Mouse (Mus musculus) olfactory bulb, adult 2 months (tissue): Measurements from ENCODE around the gene Asb16. TPM values are rescaled to one million over a fixed set of nuclear protein-coding genes. Genes with fewer than 3 reads are reported as not detected.

Experiments
- H3K27ac ChIP-seq: fragments of 200-500 bp; 2 replicates; pipeline ENCODE4 v1.5.1; 2012; ENCODE audit warnings: low read depth, low read length; ENCODE audit not compliant: insufficient read depth
- H3K4me1 ChIP-seq: fragments of 200-500 bp; 2 replicates; pipeline ENCODE4 v1.6.1; 2012; ENCODE audit warnings: low read length; ENCODE audit not compliant: control insufficient read depth, insufficient read depth
- H3K4me3 ChIP-seq: fragments of 200-500 bp; 2 replicates; pipeline ENCODE4 v1.5.1; 2012; ENCODE audit warnings: mild to moderate bottlenecking, low read depth, low read length, moderate library complexity; ENCODE audit not compliant: insufficient read depth
- CTCF ChIP-seq: fragments of 200-500 bp; IDR thresholded peaks from 2 replicates; pipeline ENCODE4 v1.5.1; 2012; ENCODE audit warnings: low read depth, mild to moderate bottlenecking, low read length, moderate library complexity; ENCODE audit not compliant: insufficient read depth
- POLR2A ChIP-seq: fragments of 200-500 bp; IDR thresholded peaks from 2 replicates; pipeline ENCODE4 v1.6.1; 2012; ENCODE audit warnings: mild to moderate bottlenecking, low read depth, low read length, moderate library complexity; ENCODE audit not compliant: insufficient read depth
- WGBS: fragments of 180-500 bp; shearing (Covaris S2); methylation state at CpG from one replicate; pipeline ENCODE4 v1.1.7; 2018; 5-methylcytosine and 5-hydroxymethylcytosine counted together
- polyA plus RNA-seq: library from polyadenylated mRNA; stranded (reverse); fragments of >200 nt; gene quantifications from 2 replicates; pipeline ENCODE4 v1.2.4, GENCODE M21; 2012; ENCODE audit warnings: low replicate concordance; ENCODE audit not compliant: missing spikeins, insufficient read depth, insufficient read length

Gene Asb16
- polyA plus RNA-seq = not detected in 2 replicates

DNA sequence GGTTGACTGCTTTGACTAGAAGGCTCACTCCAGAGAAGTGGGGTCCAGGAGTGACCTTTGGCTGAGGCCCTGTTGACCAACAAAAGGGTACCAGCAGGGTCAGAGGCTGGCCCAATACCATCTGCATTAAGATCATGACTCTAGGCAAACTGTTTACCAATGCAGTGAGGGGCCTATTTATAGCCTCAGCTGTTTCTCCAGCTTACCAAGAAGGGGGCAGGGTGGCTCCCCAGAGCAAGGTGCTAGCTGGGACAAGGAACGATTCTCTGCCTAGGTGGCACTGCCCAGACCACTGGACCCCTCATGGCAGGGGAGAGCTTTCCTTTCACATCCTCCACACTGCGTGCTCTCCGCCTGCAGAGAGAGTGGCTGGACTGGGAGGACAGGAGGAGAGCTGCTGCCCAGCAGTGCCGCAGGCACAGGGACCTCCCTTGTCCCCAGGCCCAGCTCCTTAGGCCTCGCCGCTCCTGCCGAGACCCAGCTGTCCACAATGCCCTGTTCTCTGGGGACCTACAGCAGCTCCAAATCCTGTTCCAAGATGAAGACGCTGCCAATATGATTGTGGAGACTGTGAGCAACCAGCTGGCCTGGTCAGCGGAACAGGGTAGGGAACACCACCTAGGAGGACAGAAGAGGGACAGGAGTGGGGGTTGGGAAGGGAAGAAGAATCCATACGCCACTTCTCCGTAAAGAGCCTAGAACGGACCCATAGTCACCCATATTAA is at the start of gene Asb16:
Asb16 (plus strand) TSS at position 224 of the 725 bp plus-strand sequence.
- TF ChIP-seq CTCF (no peak), POLR2A (no peak)
- H3K4me3 ChIP-seq = no peak within 1 kb of the TSS
- 84% methylated on average over 12 of the region's 12 CpGs for WGBS
- no peak within 1 kb of the TSS for H3K27ac ChIP-seq
- peaks cover 13% of the 10 kb centered on the region for H3K4me1 ChIP-seq

DNA sequence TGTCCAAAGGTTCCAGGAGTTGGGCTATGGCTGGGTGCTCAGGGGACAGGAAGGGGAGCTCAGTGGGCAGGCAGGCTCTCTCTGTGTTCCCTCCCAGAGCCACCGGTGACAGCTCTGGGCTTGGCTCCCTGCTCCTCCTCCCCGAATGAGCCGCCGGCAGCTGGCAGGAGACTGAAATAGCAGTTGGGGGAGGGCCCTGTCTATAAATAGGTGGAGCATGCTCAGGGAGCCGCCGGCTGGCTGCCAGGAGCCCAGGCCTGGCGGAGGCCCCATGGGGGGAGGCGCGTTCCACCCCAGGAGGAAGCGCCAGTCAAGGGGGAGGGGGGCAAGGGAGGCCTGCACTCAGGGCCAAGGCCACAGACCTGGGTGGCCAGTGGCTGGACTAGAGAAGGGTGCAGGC is 49.8 kb upstream of the Asb16 start:
- Histone ChIP-seq H3K4me1 (peaks cover 87% of the 10 kb centered on the region), H3K4me3 (peak overlapping the region; percentile 52), H3K27ac (peak overlapping the region; percentile 94)
- TF ChIP-seq POLR2A (peak; percentile 86), CTCF (no peak)
- WGBS = 0% methylated on average over 10 of the region's 10 CpGs

DNA sequence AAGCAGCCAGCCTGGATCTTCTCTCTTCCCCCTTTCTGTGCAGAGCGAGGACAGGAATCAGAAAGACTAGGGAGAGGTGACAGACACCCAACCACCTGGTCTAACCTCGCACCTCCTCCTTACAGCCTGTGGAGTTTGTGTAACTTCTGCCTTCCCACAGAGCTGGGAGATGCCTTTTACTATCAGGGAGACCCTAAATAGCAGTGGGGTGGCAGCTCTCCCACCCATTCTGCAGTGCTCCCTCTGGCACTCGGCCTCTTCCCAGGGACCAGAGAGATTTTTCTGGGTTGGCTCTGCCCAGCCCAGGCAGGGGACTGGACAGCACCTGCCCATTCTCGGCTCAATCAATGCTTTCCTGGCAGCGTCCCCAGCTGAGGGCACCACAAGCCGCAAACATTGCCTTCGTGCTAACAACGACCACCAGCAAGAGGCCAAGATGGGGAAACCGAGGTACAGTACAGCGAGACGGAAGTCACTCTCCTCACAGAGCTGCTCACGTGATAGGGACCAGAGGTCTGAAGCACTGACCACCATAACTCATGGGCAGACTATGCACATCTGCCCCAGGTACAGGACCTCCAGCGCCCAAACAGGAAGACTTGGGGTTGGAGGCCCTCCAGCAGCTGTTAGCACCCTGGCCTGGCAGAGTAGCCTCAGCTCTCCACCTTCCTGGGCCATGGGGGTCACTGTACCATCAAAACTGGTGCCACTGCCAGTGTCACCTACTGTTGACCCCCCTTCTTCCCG is 49.1 kb upstream of the Asb16 start:
- peak overlapping the region; percentile 94 for H3K27ac ChIP-seq
- WGBS = 37% methylated on average over 14 of the region's 14 CpGs
- H3K4me1 ChIP-seq = peaks cover 86% of the 10 kb centered on the region
- TF ChIP-seq CTCF (no peak), POLR2A (no peak)
- peak overlapping the region; percentile 30 for H3K4me3 ChIP-seq

DNA sequence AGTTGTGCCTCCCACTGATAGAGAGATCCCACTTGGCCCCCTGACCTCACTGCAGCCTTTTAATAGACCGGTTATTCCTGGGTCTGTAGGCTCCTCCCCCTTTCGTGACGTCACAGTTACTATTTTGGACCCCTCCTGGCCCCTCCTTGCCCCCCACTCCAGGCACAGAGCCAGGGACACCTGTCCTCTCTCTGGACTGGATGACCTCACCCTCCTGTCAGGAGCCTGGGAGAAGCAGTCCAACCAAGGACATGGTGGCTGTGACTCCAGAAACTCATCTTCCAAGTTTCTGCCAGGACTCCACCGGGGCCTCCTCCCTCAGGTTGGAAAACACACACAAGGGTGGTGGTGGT is 48.6 kb upstream of the Asb16 start:
- peak overlapping the region; percentile 94 for H3K27ac ChIP-seq
- WGBS = 43% methylated on average over 4 of the region's 4 CpGs
- peaks cover 86% of the 10 kb centered on the region for H3K4me1 ChIP-seq
- TF ChIP-seq CTCF = no peak
- no peak for TF ChIP-seq POLR2A
- H3K4me3 ChIP-seq = no peak overlapping the region

DNA sequence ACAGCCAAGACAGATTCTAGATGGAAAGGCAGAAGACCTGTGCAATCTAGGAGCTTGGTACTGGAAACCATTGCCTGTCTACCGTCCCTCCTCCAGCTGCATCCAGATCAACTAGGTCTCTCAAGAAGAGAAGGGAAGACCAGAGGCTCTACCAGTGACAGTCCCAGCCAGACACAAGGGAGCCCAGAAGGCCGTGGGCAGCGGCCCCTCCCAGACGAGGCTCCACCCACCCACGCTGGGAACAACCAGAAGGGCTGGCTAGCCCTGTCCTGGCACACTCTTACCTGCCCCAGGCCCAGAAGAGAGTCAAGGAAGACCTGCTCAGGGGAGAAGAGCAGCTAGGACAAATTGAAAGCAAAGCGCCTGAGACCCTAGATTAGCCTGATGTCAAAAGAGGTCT is 48.1 kb upstream of the Asb16 start:
- Histone ChIP-seq H3K27ac (no peak overlapping the region), H3K4me1 (peaks cover 90% of the 10 kb centered on the region)

DNA sequence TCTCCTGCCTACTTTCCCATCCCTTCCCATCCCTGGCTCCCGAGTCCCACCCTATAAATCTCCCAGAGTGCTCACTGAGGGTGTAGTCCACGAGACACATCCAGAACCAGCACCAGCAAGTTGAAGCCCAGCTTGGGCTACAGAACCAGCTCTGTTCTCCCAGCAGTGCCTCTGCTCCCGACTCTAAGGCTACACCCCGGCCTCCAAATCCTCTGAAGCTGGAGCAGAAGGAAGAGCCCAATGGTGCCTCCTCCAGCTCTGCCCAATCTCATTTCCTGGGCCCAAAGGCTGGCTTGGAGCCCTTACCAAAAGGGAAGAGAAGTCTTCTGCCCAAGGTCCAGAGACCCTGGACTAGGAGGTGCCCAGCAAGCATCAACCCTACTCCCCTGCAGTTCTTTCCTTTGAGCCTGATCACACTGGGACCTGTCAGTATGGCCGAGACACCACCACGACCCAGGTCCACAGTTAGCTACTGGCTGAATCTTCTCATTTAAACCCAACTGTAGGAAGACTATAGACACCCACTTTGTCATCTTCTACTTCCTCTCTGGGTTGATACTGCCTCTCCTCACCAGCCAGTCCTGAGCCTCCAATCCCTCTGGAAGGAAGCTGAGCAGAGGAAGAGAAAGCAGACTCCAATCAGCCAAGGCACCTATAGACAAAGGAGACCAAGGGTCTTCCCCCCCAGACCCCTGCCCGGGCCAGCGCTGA is 47.1 kb upstream of the Asb16 start:
- Histone ChIP-seq H3K4me1 (peaks cover 89% of the 10 kb centered on the region), H3K4me3 (no peak overlapping the region), H3K27ac (no peak overlapping the region)
- 62% methylated on average over 8 of the region's 8 CpGs for WGBS
- TF ChIP-seq POLR2A (no peak), CTCF (no peak)

More for the DNA sequence above, 48.1 kb upstream of the Asb16 start:
- 53% methylated on average over 6 of the region's 6 CpGs for WGBS
- no peak for TF ChIP-seq POLR2A
- no peak for TF ChIP-seq CTCF
- no peak overlapping the region for H3K4me3 ChIP-seq

DNA sequence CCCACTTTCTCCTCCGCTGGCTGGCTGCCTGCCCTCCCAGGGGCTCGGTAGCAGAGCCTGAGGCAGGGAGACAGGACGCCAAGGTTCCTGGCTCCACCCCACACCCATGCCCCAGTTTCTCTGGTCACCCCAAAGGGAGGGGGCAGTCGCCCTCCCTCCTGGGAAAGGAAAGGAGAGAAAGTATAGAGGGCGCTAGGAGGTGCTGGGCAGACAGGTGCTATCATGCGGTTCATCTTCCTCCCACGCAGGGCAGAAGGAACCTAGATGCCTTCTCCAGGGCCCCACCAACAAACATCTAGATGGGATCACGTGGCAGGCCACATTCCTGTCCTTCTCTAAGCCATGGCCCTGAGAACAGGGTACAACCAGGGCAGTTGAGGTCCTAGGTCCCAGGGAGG is 46.6 kb upstream of the Asb16 start:
- Histone ChIP-seq H3K4me1 (peaks cover 90% of the 10 kb centered on the region), H3K27ac (no peak overlapping the region), H3K4me3 (no peak overlapping the region)
- no peak for TF ChIP-seq CTCF
- TF ChIP-seq POLR2A = no peak
- WGBS = 34% methylated on average over 8 of the region's 8 CpGs

DNA sequence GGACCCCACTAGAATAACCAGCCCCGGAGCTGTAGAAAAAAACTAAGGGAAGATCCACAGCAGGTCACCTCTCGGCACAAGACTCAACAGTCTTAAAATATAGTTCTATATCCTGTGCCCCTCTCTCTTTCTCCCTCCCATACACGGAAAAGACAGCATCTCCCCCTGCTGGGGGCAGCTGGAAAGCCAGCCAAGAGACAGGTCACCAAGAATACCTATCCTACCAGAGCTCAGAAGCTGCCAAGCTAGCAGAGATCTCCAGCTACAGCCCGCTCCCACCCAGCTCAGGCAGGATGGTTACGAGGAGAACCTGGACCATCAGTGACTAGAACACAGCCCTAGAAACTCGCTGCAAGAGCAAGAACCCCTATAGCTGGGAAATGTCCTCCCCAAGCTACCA is 45.4 kb upstream of the Asb16 start:
- H3K27ac ChIP-seq = no peak overlapping the region
- no peak overlapping the region for H3K4me3 ChIP-seq
- 0 out of 2 replicates have a peak, but pooled peaks have one; percentile 30 for TF ChIP-seq CTCF
- TF ChIP-seq POLR2A = no peak
- H3K4me1 ChIP-seq = peaks cover 87% of the 10 kb centered on the region
- WGBS = 28% methylated on average over 6 of the region's 6 CpGs
